Mouse (Mus musculus) telencephalon, adult 2 months (tissue): ENCODE data around the gene Pramef6.
"Not testable (repeated sequence)": the region's sequence is repeated elsewhere in the genome, so short reads cannot be mapped to it uniquely, and the experiment has no call there.

Experiments used
- DNase-seq: peaks from one replicate; pipeline ENCODE4 v3.0.0-alpha.2; 2011; ENCODE audit warnings: low read depth, low spot score

Gene Pramef6

GRCm38 (mm10) chr4:143900280-143900679 is at the start of gene Pramef6:
TSS of gene Pramef6 (minus strand) at chr4:143900380.
- DNase-seq: not testable (repeated sequence)

GRCm38 (mm10) chr4:143894406-143894805 is 5.8 kb downstream of the Pramef6 start:
- not testable (repeated sequence) for DNase-seq

- DNase-seq: not testable (repeated sequence)
Observed at GRCm38 (mm10) chr4:143882371-143882770, 17.8 kb downstream of the Pramef6 start.

- not testable (repeated sequence) for DNase-seq
Observed at GRCm38 (mm10) chr4:143846197-143846596, 54.0 kb downstream of the Pramef6 start, which contains the start of gene Gm13103. TSS of gene Gm13103 (plus strand) at chr4:143846497.
